ENCODE assay signal across 8 mouse cellular contexts in the genomic region with DNA sequence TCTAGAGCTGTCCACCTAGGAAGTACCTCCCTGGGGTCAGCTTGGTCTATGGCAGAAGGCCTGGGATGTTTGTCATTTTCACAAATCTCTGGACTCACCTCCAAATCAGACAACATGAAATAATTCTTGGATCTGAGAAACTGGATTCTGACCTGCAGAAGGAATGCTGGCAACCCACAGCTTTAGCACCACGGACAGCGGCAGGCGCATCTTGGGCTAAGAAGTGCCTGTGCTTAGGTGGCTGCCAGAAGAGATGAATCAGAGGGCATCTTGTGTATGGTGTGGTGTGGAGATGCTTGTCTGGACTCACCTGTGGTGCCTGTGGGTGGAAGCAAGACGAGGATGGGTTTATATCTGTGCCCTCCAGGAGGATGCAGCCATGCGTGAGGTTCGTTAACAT. TPM values are rescaled to one million over a fixed set of nuclear protein-coding genes. Genes with fewer than 3 reads are reported as not detected.
DNase-seq lines count a peak whose midpoint lies in the region; ATAC-seq and TF ChIP-seq lines count a peak whose summit lies in the region.

No protein-coding gene starts in this region.

- no peak for TF ChIP-seq CTCF in kidney, adult 2 months (conservative IDR thresholded peaks at IDR 0.05; ENCODE audit: insufficient read depth, insufficient read length, low read depth, low read length)

- H3K4me1 ChIP-seq in kidney, adult 2 months (ENCODE audit: control insufficient read depth, insufficient read depth, low read length), result no peaks in the 10 kb centered on the region
- no peaks in the 10 kb centered on the region for H3K4me1 ChIP-seq in kidney, embryonic 15.5 days
- H3K4me1 ChIP-seq in forebrain, embryonic 12.5 days, result no peaks in the 10 kb centered on the region

- no peak overlapping the region for H3K9ac ChIP-seq in kidney, embryonic 15.5 days
- no peak overlapping the region for H3K9ac ChIP-seq in forebrain, embryonic 12.5 days

- no peak for ATAC-seq in kidney, embryonic 15.5 days (replicated peaks; ENCODE audit: low FRiP score)
- peak; percentile 56; the same call in 1 of the 2 replicates for ATAC-seq in megakaryocyte-erythroid progenitor cell, adult 5-6 weeks (replicated peaks; ENCODE audit: low FRiP score, low TSS enrichment, poor library complexity, severe bottlenecking)
- ATAC-seq in forebrain, embryonic 12.5 days (ENCODE audit: low FRiP score), result no peak

- H3K9me3 ChIP-seq in kidney, embryonic 15.5 days (replicated peaks), result no peaks in the 10 kb centered on the region
- H3K9me3 ChIP-seq in forebrain, embryonic 12.5 days, result no peaks in the 10 kb centered on the region

- peak; percentile 36 for DNase-seq in kidney, adult 2 months
- peak; percentile 71 for DNase-seq in ZHBTc4 (ENCODE audit: low read depth, low spot score)
- DNase-seq in forelimb bud, embryonic 11.5 days (ENCODE audit: low read depth, low spot score), result peak; percentile 75
- DNase-seq in cerebellum, postnatal 14 days, result no peak
- DNase-seq in cerebellum, adult 8-10 months, result no peak

- TF ChIP-seq POLR2A in kidney, adult 2 months (IDR thresholded peaks at IDR 0.05; ENCODE audit: low read depth, low read length), result no peak

- H3K27ac ChIP-seq in kidney, adult 2 months (ENCODE audit: insufficient read depth, low read depth, low read length), result no peak overlapping the region
- H3K27ac ChIP-seq in kidney, embryonic 15.5 days, result no peak overlapping the region
- H3K27ac ChIP-seq in forebrain, embryonic 12.5 days, result no peak overlapping the region

- H3K36me3 ChIP-seq in kidney, adult 2 months (ENCODE audit: control insufficient read depth, insufficient read depth, low read length), result no peaks in the 10 kb centered on the region
- H3K36me3 ChIP-seq in kidney, embryonic 15.5 days, result no peaks in the 10 kb centered on the region
- H3K36me3 ChIP-seq in forebrain, embryonic 12.5 days (replicated peaks), result no peaks in the 10 kb centered on the region

- no peak overlapping the region for H3K4me2 ChIP-seq in kidney, embryonic 15.5 days
- no peak overlapping the region for H3K4me2 ChIP-seq in forebrain, embryonic 12.5 days

- WGBS in kidney, adult 2 months, result 28% methylated on average over 6 of the region's 6 CpGs
- 34% methylated on average over 6 of the region's 6 CpGs for WGBS in kidney, embryonic 15.5 days
- 41% methylated on average over 6 of the region's 6 CpGs for WGBS in forebrain, embryonic 12.5 days

- no peak overlapping the region for H3K4me3 ChIP-seq in kidney, adult 2 months (ENCODE audit: insufficient read depth, low read depth, low read length)
- no peak overlapping the region for H3K4me3 ChIP-seq in kidney, embryonic 15.5 days (replicated peaks)
- H3K4me3 ChIP-seq in forebrain, embryonic 12.5 days (replicated peaks), result no peak overlapping the region

- H3K27me3 ChIP-seq in kidney, adult 2 months (replicated peaks; ENCODE audit: control insufficient read depth, insufficient read depth, low read length), result no peaks in the 10 kb centered on the region
- peaks cover 34% of the 10 kb centered on the region for H3K27me3 ChIP-seq in kidney, embryonic 15.5 days
- H3K27me3 ChIP-seq in forebrain, embryonic 12.5 days, result peaks cover 29% of the 10 kb centered on the region

RNA-seq across cellular contexts. Expression of gene C1ql2, which starts 8.5 kb away (rescaled TPM):
- polyA plus RNA-seq in kidney, adult 2 months (2012; rRNA removed), result 0.08 TPM in 1 of 2 replicates, not detected in the other
- polyA plus RNA-seq in kidney, embryonic 15.5 days (2015; fragmentation: Nextera tagmentation; extraction: Ambion mirVana), result 0.18 TPM in 1 of 2 replicates, not detected in the other
- total RNA-seq in megakaryocyte-erythroid progenitor cell, adult 5-6 weeks (2014; fragmentation: Nextera tagmentation), result not detected in 2 replicates
- total RNA-seq in megakaryocyte-erythroid progenitor cell, adult 5-6 weeks (2017), result not detected in 2 replicates
- 0.13 and 0.40 TPM in 2 replicates for polyA plus RNA-seq in forebrain, embryonic 12.5 days (2016; fragmentation: Nextera tagmentation; extraction: Ambion mirVana)

RNA-seq across cellular contexts. Expression of gene Steap3, which starts 59.3 kb away (rescaled TPM):
- 25.1 and 47.7 TPM in 2 replicates for polyA plus RNA-seq in kidney, adult 2 months (2012; rRNA removed)
- 3.0 and 3.4 TPM in 2 replicates for polyA plus RNA-seq in kidney, embryonic 15.5 days (2015; fragmentation: Nextera tagmentation; extraction: Ambion mirVana)
- total RNA-seq in megakaryocyte-erythroid progenitor cell, adult 5-6 weeks (2014; fragmentation: Nextera tagmentation), result 120 and 172 TPM in 2 replicates
- 28.2 and 43.0 TPM in 2 replicates for total RNA-seq in megakaryocyte-erythroid progenitor cell, adult 5-6 weeks (2017)
- polyA plus RNA-seq in forebrain, embryonic 12.5 days (2016; fragmentation: Nextera tagmentation; extraction: Ambion mirVana), result 1.5 and 1.7 TPM in 2 replicates

Comparison
In these comparisons a context has a peak if more than half of its experiments do, and no peak if none do; other contexts are left out.
1. DNase-seq: peak in kidney, adult 2 months (single experiment), ZHBTc4 (single experiment) and forelimb bud, embryonic 11.5 days (single experiment); none in cerebellum, postnatal 14 days (0 of 2) and cerebellum, adult 8-10 months (single experiment).